Mouse (Mus musculus): ENCODE data around the gene Fstl4.
"Not testable (repeated sequence)": the region's sequence is repeated elsewhere in the genome, so short reads cannot be mapped to it uniquely, and the experiment has no call there.

Gene Fstl4

DNA sequence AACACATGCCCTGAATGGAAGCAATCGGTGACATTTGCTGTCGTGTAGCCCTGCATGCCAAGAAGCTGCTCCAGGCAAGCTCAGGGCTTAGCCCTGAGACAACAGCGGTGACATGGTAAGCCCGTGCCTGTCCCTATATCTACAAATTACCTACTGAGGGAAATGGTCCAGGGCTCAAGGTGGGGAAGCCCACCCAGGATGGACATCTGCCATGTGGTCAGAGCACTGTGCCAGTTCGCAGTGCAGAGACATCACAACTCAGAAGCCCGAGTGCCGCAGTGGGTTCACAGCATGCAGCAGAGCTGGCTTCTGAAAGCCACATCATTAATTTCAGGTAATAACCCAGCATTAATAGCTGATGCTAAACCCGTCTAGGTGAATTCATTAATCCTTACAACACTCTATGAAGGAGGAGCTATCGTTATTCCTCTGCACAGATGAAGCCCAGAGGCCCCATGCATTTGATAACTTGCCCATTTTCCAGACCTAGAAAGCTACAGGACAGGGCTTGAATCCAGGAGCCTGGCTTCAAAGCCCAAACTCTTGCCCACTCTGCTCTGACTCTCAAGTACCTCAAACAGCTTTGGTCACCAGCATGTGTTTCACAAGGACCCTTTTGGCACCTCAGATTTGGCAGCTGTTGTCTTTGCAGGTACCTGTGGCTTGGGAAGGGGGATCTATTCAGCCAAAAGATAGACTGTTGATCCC lies 321.6 kb downstream of the Fstl4 start:
- no peak for DNase-seq (ENCODE audit: low spot score in 2 of 2)

DNA sequence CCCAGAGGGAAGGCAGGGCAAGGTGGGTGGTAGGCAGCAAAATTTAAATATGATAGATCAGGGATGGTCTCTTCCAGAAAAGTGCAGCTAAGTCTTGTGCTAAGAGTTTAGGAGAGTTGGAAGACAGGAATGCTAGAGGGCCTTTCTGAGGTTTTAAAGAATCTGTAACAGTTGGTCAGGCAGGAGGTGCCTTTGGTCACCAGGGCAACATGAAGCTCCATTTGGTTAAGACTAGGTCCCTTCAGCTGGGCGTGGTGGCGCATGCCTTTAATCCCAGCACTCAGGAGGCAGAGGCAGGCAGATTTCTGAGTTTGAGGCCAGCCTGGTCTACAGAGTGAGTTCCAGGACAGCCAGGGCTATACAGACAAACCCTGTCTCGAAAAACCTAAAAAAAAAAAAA lies 323.5 kb downstream of the Fstl4 start:
- not testable (repeated sequence) for DNase-seq (ENCODE audit: low spot score in 2 of 2)

DNA sequence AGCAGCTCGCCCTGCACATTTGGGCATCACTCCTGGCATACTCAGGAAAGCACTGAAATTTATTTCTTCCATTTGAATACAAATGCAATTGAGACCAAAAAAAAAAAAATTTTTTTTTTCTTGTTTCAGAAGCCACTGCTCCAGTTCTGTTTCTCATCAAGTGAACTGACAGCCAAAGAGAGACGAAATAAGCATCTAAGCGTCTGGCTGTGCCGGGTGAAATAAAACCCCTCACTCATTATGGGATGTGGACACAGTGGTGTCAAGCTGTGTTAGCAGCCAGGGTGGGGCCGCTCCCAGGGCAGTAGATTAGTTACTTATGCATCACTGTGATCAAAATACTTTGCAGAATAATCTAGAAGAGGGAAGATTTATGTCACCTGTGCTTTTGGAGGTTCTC lies 327.2 kb downstream of the Fstl4 start:
- no peak for DNase-seq (ENCODE audit: low spot score in 2 of 2)

DNA sequence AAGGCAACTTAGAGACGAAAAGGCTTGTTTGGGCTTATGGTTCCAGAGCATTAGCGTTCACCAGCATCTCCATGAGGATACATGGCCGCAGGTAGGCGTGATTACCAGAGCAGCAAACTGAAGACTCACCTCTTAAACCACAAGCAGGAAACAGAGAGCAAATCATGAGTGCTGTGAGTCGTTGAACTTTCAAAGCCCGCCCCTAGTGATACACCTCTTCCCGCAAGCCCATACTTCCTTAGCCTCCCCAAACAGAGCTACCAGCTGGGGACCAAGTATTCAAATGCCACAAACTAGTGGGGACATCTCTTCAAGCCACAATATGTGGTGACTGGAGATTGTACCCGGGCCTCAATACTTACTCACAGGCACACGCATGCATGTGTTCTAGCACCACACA lies 332.4 kb downstream of the Fstl4 start:
- no peak for DNase-seq (ENCODE audit: low spot score in 2 of 2)

GRCm38 (mm10) chr11:53097331-53097730 lies 332.9 kb downstream of the Fstl4 start:
- DNase-seq (ENCODE audit: low spot score in 2 of 2) = peak; percentile 63 to 67

DNA sequence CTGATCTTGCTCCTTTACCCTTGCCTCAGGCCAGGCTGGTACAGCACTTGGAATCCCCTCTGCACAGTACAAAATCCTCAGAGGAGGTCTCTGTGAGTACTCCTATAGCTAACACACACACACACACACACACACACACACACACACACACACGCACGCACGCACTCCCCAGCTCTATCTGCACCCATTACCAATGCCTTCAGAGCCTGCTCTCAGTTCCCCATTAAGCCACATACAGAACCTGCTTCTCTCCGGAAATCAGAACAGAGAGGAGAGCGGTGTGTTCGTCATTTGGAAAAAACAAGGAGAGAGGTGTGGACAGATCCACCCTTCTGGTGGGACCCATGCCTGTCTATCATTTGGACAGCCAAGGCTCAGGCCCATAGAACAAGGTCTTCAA lies 333.4 kb downstream of the Fstl4 start:
- DNase-seq (ENCODE audit: low spot score in 2 of 2) = no peak

GRCm38 (mm10) chr11:53098780-53099198 lies 334.4 kb downstream of the Fstl4 start:
- no peak for DNase-seq (ENCODE audit: low spot score in 2 of 2)

DNA sequence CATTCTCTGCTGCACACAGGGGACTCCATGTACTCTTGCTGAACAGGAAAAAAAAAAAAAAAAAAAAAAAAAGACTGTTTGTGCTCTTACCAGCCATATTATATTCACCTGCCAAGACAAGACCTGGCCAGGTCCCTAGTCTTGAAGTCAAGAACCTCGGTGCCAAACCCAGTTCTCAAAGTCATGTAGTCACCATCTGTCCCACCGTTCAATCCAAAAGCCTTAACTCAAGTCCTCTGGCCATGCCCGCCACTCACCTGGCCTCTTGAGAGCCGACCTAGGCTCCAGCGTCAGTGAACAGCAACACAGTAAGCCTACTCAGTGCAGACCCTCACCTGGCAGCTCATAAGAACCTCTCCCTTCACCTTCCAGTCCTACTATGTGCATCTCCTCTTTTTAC lies 334.9 kb downstream of the Fstl4 start:
- no peak for DNase-seq (ENCODE audit: low spot score in 2 of 2)

GRCm38 (mm10) chr11:53101732-53102131 lies 337.3 kb downstream of the Fstl4 start:
- no peak for DNase-seq (ENCODE audit: low spot score in 2 of 2)

DNA sequence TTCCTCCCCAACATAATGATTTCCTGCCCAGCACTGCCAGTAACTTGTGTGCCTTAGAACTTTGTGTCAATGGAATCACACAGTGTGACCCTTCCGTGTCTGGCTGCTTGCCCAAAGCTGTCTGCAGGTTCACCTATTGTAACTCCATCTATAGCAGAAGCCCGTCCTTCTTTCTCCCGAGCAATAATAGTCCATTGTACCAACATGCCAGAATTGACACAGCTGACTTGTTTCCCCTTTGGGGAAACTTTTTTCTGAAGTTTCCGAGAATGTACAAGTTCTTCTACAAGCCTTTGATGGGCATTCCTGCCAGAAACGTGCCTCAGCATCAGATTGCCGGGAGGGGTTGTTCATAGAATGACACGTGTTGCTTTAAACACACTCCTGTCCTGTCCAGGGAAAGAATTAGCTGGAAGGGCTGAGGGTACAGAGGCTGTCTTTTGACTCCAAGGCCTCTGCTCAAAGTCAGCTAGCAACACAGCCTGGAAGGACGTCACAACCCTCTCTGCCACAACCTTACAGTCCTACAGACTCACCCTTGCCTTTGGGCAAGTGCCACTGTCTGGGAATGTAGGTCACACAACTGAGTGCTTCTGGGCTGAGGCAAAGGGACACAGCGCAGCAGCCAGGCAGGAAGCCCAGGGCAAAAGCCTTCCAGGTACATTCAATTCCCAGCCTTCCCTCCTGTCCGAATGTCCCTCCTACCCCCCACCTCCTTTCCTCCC lies 339.3 kb downstream of the Fstl4 start:
- no peak for DNase-seq (ENCODE audit: low spot score in 2 of 2)

- no peak for DNase-seq (ENCODE audit: low spot score in 2 of 2)
These were observed 343.3 kb downstream of the Fstl4 start for GRCm38 (mm10) chr11:53107706-53108105.

DNA sequence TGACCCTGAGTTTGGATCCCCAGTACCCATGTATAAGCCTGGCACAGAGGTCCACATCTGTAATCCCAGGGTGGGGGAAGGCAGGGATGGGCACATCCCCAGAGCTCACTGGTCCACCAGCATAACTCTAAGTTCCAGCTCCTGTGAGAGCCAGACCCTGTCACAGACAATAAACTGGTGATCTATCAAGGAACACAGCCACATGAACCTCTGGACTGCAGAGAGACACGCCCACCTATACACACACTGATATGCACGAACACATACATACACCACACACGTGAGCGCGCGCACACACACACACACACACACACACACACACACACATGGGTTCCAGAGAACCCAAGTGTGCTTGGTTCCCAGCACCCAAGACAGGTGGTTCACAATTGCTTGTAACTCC lies 344.4 kb downstream of the Fstl4 start:
- no peak for DNase-seq (ENCODE audit: low spot score in 2 of 2)

DNA sequence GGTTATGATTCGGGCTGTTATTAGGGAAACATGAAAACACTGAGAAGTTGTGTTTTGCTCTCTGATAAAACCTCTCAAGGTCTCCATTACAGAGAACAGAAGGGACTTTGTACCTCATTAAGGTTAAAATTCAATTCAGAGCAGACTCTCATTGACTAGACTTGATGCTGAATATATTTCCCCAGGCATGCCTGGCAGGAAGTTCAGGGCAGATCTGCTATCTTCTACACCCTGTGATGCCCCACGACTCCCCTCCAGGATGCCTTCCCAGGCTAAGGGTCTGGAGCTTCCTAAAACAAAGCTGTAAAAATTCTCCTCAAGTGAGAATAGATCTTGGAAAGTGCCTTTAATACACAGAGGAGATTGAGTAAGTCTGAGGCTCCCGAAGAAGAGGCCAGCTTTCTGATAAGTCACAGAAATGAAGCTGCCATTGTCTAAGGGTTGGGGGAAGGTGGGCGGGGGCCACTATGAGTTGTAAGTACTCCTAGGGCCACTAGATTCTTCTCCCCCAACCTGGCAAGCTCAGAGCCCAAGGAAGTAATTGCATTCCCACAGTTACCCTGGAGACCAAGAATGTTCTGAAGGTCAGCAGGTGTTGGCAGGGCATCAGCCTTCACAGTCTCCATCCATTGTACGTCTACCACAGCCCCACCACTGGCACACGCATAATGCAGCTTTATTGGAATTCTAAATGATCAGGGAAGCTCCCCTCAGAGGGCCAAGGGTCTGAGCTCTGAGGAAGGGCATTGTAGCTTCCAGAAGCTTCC lies 345.4 kb downstream of the Fstl4 start:
- no peak for DNase-seq (ENCODE audit: low spot score in 2 of 2)

DNA sequence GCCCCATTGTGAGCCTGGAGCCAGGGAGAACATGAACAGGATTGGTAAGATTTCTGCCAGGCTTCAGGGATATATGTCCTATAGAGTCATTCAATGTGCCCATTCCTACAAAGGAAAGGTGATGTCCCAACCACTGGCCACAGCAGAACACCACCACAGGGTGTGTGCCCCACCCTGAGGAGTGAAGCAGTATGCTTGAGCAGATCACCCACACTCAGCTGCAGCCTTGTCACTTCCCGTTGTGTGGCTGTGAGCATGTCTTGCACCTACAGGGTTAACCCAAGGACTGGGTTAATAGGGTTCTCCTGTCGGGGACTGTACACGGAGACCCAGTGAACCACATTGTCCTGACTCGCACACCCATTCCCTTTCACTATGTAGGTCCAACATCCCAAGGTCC lies 351.3 kb downstream of the Fstl4 start:
- no peak for DNase-seq (ENCODE audit: low spot score in 2 of 2)

DNA sequence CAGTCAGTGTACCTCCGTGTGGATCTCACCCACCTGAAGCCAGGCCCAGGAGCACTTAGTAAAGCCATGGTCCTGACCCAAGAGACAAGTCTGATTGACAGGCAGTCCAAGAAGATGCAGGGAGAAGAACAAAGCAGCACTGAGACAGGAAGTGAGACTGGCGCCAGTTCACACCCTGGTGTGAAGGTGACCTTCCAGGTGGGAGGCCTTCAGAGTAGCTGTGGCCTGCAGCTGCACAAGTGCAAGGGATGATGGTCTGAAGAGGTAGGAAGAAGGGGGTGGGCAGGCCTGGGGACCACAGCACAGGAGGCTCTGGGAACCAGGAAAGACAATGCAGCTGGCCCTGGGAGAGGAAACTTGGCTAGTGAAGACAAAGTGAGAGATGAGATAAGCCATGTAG lies 351.9 kb downstream of the Fstl4 start:
- DNase-seq (ENCODE audit: low spot score in 2 of 2) = no peak

DNA sequence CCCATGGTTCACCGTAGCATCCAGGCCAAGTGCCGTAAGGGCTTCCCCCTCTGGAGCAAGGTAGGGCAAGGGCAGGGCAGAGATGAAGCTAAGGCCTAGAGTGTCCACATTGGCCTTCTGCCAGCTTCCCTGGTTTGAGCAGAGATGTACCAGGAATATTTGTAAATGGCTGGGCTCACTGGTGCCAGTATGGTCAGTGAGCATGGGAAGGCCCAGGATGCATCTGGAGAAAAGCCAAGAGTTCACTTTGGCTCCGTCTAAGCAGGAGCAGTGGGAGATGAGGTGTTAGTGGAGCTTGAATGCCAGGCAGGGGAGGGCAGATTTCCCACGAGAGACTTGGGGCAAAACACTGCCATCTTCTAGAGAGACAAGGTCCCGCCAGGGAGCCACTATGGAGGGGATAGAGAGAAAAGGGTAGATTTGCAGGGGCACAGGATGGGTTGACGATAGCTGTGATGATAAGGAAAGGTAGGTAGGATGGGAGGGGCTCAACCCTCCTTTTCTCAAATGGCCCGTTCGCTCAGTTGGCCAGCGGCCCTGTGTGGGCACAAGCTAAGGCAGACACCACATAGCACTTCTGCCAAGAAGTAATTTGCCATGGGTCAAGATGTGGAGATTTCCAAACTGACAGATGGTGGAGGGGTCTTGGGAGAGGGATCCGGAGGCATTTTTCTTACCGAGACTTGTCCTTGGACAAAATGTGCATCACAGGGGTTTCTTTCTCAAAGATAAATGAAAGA lies 354.0 kb downstream of the Fstl4 start:
- no peak for DNase-seq (ENCODE audit: low spot score in 2 of 2)

DNA sequence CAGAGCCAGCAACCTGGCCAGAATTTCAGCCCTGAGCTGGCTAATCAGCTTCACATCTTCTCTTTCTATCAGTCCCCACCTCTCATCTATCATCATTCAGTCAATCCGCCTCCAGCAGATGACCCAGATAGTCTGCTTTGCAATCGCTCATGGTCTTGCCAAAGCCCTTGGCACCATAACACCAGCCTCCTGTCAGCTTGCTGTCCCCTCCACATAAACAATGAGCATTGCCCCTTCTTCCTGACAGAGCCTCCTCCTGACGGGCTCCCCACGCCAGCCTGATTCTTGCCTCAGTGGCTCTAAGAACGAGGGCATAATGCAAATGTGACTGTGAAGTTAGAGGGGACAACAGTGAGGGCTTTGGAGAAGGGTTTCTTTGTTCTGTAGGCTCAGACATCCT lies 355.5 kb downstream of the Fstl4 start:
- no peak for DNase-seq (ENCODE audit: low spot score in 2 of 2)

- DNase-seq (ENCODE audit: low spot score in 2 of 2) = no peak
These were observed 356.8 kb downstream of the Fstl4 start for GRCm38 (mm10) chr11:53121208-53121607.

- no peak for DNase-seq (ENCODE audit: low spot score in 2 of 2)
These were observed 360.4 kb downstream of the Fstl4 start for GRCm38 (mm10) chr11:53124799-53125198.

- DNase-seq (ENCODE audit: low spot score in 2 of 2) = no peak
These were observed 362.2 kb downstream of the Fstl4 start for GRCm38 (mm10) chr11:53126660-53127059.

DNA sequence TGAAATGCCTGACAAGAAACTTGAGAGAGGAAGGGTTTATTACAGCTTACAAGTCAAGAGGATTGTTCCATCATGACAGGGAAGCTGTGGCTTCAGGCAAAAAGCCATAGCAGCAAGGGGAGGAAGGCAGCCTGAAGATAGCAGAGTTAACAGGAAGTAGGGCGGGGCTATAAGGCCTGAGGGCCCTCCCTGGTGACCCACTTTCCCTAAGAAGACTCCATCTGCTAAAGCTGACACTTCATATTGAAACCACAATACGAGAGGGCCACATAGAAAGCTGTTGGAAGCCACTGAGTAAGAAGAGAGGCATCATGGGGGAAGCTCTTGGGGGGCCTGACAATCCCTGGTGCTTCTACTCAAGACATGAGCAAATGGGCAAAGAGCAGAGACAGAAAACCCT lies 364.2 kb downstream of the Fstl4 start:
- no peak for DNase-seq (ENCODE audit: low spot score in 2 of 2)

GRCm38 (mm10) chr11:53132406-53133035 lies 368.1 kb downstream of the Fstl4 start:
- no peak for DNase-seq (ENCODE audit: low spot score in 2 of 2)

All from frontal cortex, postnatal 36 days (tissue).